Mouse (Mus musculus): ENCODE measurements around the gene Fpgs.

- TF ChIP-seq CTCF (IDR thresholded peaks at IDR 0.05; ENCODE audit: extremely low read depth, insufficient read length, insufficient replicate concordance, low read depth, low read length) (no peak), POLR2A (IDR thresholded peaks at IDR 0.05; ENCODE audit: low read depth, low read length) (no peak)
Observed at GRCm38 (mm10) chr2:32641810-32642209, 62.1 kb downstream of the Fpgs start.

All from small intestine, adult 2 months (tissue).